Comparison of ENCODE assay signal across 10 mouse cellular contexts in the genomic region with DNA sequence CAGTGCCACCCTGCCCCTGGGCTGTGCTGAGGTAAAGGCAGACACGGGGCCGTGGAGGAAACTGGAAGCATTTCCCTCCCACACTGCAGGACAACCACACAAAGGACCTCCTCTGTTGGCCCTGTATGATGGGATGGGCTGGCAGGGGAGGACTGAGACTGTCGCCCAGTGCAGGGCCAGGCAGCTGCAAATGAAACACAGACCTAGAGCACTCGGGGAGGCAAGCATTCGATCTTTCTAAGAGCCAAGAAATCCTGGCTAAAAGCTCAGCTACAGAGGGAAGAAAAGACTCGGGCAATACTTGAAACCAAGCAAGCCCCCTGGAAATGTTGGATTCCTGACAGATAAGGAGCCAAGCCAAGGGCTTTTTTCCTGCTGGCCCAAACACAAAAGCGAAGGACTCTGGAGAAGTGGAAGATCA.
DNase-seq lines count a peak whose midpoint lies in the region; ATAC-seq lines count a peak whose summit lies in the region.
"Had no signal": no experiment of that assay in that cellular context is flagged by ENCODE, and none has a peak within 500 bp of the region (broad histone marks: within the 10 kb centered on the region; RNA-seq: fewer than 3 reads in every experiment).

No protein-coding gene starts in this region.

- peak; percentile 31 for DNase-seq in cerebellum, adult 9-11 months
- no peak for DNase-seq in cerebellum, adult 11 months
- DNase-seq in kidney, adult 9 months = no peak
- peak; percentile 53 for DNase-seq in brain, adult 2 months (ENCODE audit: low read depth, low spot score)
- peak; percentile 55 to 80 for DNase-seq in layer of hippocampus, postnatal 14 days (ENCODE audit: low spot score in 2 of 2)
- no peak for DNase-seq in T-cell, adult 2 months (ENCODE audit: low spot score)
- DNase-seq in natural killer cell, adult 2 months (ENCODE audit: low spot score in 2 of 2) = no peak
- DNase-seq: thymus, adult 2 months had no signal

- H3K9ac ChIP-seq in kidney, embryonic 15.5 days = no peak overlapping the region
- H3K9ac ChIP-seq: neural tube, embryonic 12.5 days had no signal

- 53% methylated on average over 7 of the region's 7 CpGs for WGBS in kidney, embryonic 15.5 days

- H3K9me3 ChIP-seq in kidney, embryonic 15.5 days (replicated peaks) = no peaks in the 10 kb centered on the region
- H3K9me3 ChIP-seq: neural tube, embryonic 12.5 days had no signal

- H3K36me3 ChIP-seq in kidney, embryonic 15.5 days = no peaks in the 10 kb centered on the region
- H3K36me3 ChIP-seq: neural tube, embryonic 12.5 days had no signal

- no peaks in the 10 kb centered on the region for H3K27me3 ChIP-seq in kidney, embryonic 15.5 days
- H3K27me3 ChIP-seq: neural tube, embryonic 12.5 days had no signal

- H3K4me3 ChIP-seq in kidney, embryonic 15.5 days (replicated peaks) = no peak overlapping the region
- H3K4me3 ChIP-seq: neural tube, embryonic 12.5 days had no signal

- H3K4me2 ChIP-seq in kidney, embryonic 15.5 days = no peak overlapping the region
- H3K4me2 ChIP-seq: neural tube, embryonic 12.5 days had no signal

- peaks cover 29% of the 10 kb centered on the region for H3K4me1 ChIP-seq in kidney, embryonic 15.5 days
- H3K4me1 ChIP-seq: neural tube, embryonic 12.5 days had no signal

- H3K27ac ChIP-seq in kidney, embryonic 15.5 days = 0 out of 2 replicates have a peak overlapping the region, but pooled peaks have one; percentile 13
- H3K27ac ChIP-seq: neural tube, embryonic 12.5 days had no signal

- no peak for ATAC-seq in kidney, embryonic 15.5 days (replicated peaks; ENCODE audit: low FRiP score)

Comparison
In these comparisons a context has a peak if more than half of its experiments do, and no peak if none do; other contexts are left out.
1. DNase-seq: peak in cerebellum, adult 9-11 months (single experiment), brain, adult 2 months (single experiment) and layer of hippocampus, postnatal 14 days (2 of 2); none in cerebellum, adult 11 months (single experiment), kidney, adult 9 months (single experiment), T-cell, adult 2 months (single experiment) and natural killer cell, adult 2 months (0 of 2).